26 mouse cellular contexts compared by ENCODE assay signal in the genomic region with DNA sequence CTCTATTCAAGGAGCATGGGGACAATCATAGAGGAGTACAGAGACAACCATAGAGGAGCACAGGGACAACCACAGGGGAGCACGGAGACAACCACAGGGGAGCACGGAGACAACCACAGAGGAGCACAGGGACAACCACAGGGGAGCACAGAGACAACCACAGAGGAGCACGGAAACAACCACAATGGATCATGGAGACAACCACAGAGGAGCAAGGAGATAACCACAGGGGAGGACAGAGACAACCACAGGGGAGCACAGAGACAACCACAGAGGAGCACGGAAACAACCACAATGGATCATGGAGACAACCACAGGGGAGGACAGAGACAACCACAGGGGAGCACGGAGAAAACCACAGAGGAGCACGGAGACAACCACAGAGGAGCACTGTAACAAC.
"Had no signal": no experiment of that assay in that cellular context is flagged by ENCODE, and none has a peak within 500 bp of the region (broad histone marks: within the 10 kb centered on the region; RNA-seq: fewer than 3 reads in every experiment).

No protein-coding gene starts in this region.

- H3K4me3 ChIP-seq: left cerebral cortex, adult 2 months; limb, embryonic 13.5 days; liver, embryonic 12.5 days; liver, embryonic 15.5 days; megakaryocyte, embryonic 14.5 days; neural tube, embryonic 12.5 days; neural tube, embryonic 15.5 days had no signal

- H3K36me3 ChIP-seq: liver, embryonic 15.5 days; neural tube, embryonic 12.5 days; neural tube, embryonic 15.5 days had no signal

- H3K4me2 ChIP-seq: limb, embryonic 13.5 days; liver, embryonic 12.5 days; liver, embryonic 15.5 days; midbrain, embryonic 11.5 days; neural tube, embryonic 12.5 days; neural tube, embryonic 15.5 days had no signal

- H3K27me3 ChIP-seq: limb, embryonic 13.5 days; liver, embryonic 12.5 days; liver, embryonic 15.5 days; megakaryocyte, embryonic 14.5 days; neural tube, embryonic 12.5 days; neural tube, embryonic 15.5 days had no signal

- H3K27ac ChIP-seq: kidney, postnatal 0 days; left cerebral cortex, adult 2 months; limb, embryonic 13.5 days; liver, embryonic 12.5 days; liver, embryonic 15.5 days; neural tube, embryonic 12.5 days; neural tube, embryonic 15.5 days; stomach, postnatal 0 days had no signal

- H3K4me1 ChIP-seq: liver, embryonic 12.5 days; liver, embryonic 15.5 days had no signal

- DNase-seq: kidney, adult 18-20 months; kidney, adult 9 months; layer of hippocampus, postnatal 36 days; left cerebral cortex, postnatal 4 days; liver; lung, adult 18-20 months; lung, postnatal 14 days; lung, postnatal 4 days; midbrain, embryonic 14.5 days; right cerebral cortex, adult 18-20 months; right cerebral cortex, postnatal 14 days; right cerebral cortex, postnatal 4 days; thymus, adult 2 months; thymus, postnatal 14 days; thymus, postnatal 4 days had no signal

- H3K9ac ChIP-seq: limb, embryonic 13.5 days; liver, embryonic 12.5 days; liver, embryonic 15.5 days; neural tube, embryonic 12.5 days; neural tube, embryonic 15.5 days had no signal

- ATAC-seq: intestine, embryonic 16.5 days; liver, embryonic 12.5 days had no signal

- H3K9me3 ChIP-seq: limb, embryonic 13.5 days; liver, embryonic 12.5 days; liver, embryonic 15.5 days; neural tube, embryonic 12.5 days; neural tube, embryonic 15.5 days had no signal
